Mouse (Mus musculus) heart, adult 2 months (tissue): ENCODE measurements at regions not wholly inside any gene's neighbourhood (a gene's known extent, or its start where the extent isn't known, plus 50 kb on each side); places are given as distances from the start of the nearest gene placed in this dataset.

Source experiments
- CTCF ChIP-seq: fragments of 200-600 bp; IDR thresholded peaks from 2 replicates; pipeline ENCODE4 v1.8.1; 2022; ENCODE audit warnings: antibody characterized with exemption, mild to moderate bottlenecking, moderate library complexity
- POLR2A ChIP-seq: fragments of 200-500 bp; IDR thresholded peaks from 2 replicates; pipeline ENCODE4 v1.6.1; 2011; ENCODE audit warnings: mild to moderate bottlenecking, low read depth, low read length, control low read depth; ENCODE audit not compliant: insufficient read depth

- no peak for TF ChIP-seq POLR2A
- no peak for TF ChIP-seq CTCF
These were observed 123.6 kb upstream of the Apob start for GRCm38 (mm10) chr12:7853876-7854275.
